Mouse (Mus musculus): ENCODE data around the gene Zfp763. TPM values are rescaled to one million over a fixed set of nuclear protein-coding genes. Genes with fewer than 3 reads are reported as not detected.

Zfp763 gene
- 8.8 and 12.4 TPM in 2 replicates for polyA plus RNA-seq (2021; fragmentation: Nextera tagmentation)
- long read RNA-seq, experiment 1, transcript Zfp763-201 (4 exons, 3,407 nt) = major isoform, 150 of 163 reads
- long read RNA-seq, experiment 1, partial matches to known transcripts = 1 of 163 reads
- long read RNA-seq, experiment 1, other reads (novel, unspliced or antisense) = 12 of 163 reads
- long read RNA-seq, experiment 2, transcript Zfp763-201 (4 exons, 3,407 nt) = major isoform, 16 of 24 reads
- long read RNA-seq, experiment 2, partial matches to known transcripts = 0 of 24 reads
- long read RNA-seq, experiment 2, other reads (novel, unspliced or antisense) = 8 of 24 reads

DNA sequence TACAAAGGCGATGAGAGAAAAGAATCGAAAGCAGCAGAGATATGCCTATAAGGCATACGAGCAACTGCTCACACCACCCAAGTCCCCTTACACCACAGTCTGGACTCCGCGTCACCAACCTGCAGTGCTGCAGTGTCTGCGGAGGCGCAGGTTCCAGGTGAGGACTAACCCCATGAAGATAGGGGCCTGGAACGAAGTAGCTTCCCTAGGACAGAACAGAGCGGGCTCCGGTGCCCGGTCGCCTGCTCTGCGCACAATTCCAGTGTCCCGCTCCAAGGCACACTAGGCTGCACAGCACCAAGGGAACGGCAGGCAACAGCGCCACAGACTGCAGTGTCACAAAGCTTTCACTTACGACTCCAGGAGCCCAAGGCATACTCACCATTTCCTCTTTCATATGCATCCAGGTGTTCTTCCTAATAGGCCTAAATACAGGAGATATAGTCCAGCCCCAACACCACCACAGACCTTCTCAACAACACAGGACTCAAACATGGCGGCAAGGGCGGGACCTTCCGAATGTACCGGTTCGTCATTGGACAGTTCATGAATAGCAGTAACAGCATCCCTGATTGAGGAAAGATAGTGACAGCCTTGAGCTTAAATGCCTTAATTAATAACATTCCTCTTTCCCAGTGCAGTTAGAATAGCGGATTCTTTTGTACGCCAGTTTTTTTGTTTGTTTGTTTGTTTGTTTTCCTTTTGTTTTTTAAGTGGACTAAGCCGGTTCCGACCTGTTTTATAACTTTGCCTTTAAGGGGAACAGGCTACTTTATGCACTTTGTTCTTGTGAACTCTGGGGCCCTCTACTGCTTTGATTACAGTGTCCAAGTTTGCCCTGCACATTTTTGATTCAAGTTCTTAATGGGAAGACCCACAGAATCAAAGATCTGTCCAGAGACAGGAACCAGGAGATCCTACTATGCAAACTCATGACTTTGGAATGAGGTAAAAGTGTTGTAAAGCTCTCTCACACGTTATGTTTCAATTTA lies at the start of gene Zfp763:
Gene Zfp763, minus strand, starts transcription at position 503 of the 992 bp plus-strand sequence.

DNA sequence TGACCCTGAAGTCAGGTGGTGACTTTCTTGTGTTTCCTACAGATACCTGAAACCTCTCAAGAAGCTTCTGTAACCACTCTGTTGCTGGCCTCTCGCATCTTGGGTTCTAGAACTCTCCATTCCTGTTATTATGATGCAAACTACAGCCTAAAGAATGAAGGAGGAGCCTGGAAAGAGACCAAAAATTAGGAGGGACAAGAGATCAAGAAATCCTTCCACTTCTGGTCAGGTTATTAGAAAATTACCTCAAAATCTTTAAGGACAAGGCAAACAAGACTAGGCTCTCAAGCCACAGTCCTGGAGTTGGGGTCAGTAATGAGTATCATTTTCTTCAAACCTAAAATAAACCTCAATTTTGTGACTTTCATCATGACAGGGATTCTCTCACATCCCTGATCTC lies 34.8 kb upstream of the Zfp763 start, which contains the start of gene 4921501E09Rik:
Gene 4921501E09Rik, minus strand, starts transcription at position 101 of the 400 bp plus-strand sequence.

DNA sequence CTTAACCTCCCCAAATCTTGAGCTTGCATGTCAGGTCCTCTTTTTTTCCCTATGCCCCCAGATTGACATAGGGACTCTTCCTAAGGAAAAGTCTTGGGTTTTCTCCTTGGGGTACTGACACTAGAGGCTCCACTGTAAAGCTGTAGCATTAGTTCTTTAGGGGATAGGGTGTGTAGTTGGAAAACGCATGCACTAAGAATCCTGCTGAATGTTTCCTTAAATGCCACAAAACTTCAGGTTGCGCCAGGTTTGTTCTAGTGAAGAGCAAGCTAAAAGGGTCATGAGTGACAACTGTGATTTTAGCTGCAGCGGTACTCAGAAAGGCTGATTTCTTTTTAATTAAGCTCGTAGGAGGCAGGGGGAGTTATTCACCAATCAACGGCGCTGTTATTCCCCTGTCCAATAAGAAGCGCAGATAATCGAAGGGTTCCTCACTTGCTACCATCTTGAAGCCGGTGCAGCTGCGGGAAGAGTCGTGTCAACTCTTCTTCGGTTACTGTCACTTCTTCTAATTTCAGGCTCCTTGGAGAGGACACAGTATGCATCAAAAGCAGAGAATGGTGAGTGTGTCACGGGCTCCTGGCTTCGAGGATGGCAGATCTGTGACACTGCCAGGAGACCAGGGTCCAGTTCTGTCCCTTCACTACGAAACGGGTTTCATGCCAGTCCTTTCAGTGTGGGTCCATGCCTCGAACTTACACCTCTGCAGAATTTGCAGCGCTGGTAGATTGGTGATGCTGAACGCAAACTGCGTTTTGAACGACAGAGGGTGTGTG lies 40.3 kb downstream of the Zfp763 start, which contains the start of gene Zfp952:
Gene Zfp952, plus strand, starts transcription at position 431 of the 776 bp plus-strand sequence.

Other genes starting within 250 kb of the Zfp763 start
- gene Zfp871, start 245.1 kb downstream of the Zfp763 start, polyA plus RNA-seq (2021; fragmentation: Nextera tagmentation) = 7.2 and 10.7 TPM in 2 replicates
- gene Zfp811, start 223.5 kb downstream of the Zfp763 start, polyA plus RNA-seq (2021; fragmentation: Nextera tagmentation) = 3.8 TPM in 2 replicates
- gene Zfp799, start 203.1 kb downstream of the Zfp763 start, polyA plus RNA-seq (2021; fragmentation: Nextera tagmentation) = 9.2 and 9.3 TPM in 2 replicates
- gene Zfp870, start 141.8 kb downstream of the Zfp763 start, polyA plus RNA-seq (2021; fragmentation: Nextera tagmentation) = 3.2 and 4.0 TPM in 2 replicates
- gene Cyp4f14, start 116.1 kb downstream of the Zfp763 start, polyA plus RNA-seq (2021; fragmentation: Nextera tagmentation) = 8.7 and 9.4 TPM in 2 replicates
- gene Cyp4f13, start 86.0 kb downstream of the Zfp763 start, polyA plus RNA-seq (2021; fragmentation: Nextera tagmentation) = 6.8 and 9.1 TPM in 2 replicates
- 3.0 and 3.5 TPM in 2 replicates for gene Zfp472, start 67.6 kb downstream of the Zfp763 start, polyA plus RNA-seq (2021; fragmentation: Nextera tagmentation)
- 9.2 and 10.8 TPM in 2 replicates for gene Zfp952, start 40.3 kb downstream of the Zfp763 start, polyA plus RNA-seq (2021; fragmentation: Nextera tagmentation)
- not detected in 2 replicates for gene 4921501E09Rik, start 34.7 kb upstream of the Zfp763 start, polyA plus RNA-seq (2021; fragmentation: Nextera tagmentation)
- gene Zfp563, start 55.9 kb upstream of the Zfp763 start, polyA plus RNA-seq (2021; fragmentation: Nextera tagmentation) = 7.3 and 10.6 TPM in 2 replicates
- 1.2 and 1.3 TPM in 2 replicates for gene Morc2b, start 106.3 kb upstream of the Zfp763 start, polyA plus RNA-seq (2021; fragmentation: Nextera tagmentation)
- 0.08 TPM in 1 of 2 replicates, not detected in the other for gene Olfr55, start 135.0 kb upstream of the Zfp763 start, polyA plus RNA-seq (2021; fragmentation: Nextera tagmentation)
- gene Olfr239, start 157.9 kb upstream of the Zfp763 start, polyA plus RNA-seq (2021; fragmentation: Nextera tagmentation) = not detected in 2 replicates
- gene Olfr1564, start 188.3 kb upstream of the Zfp763 start, polyA plus RNA-seq (2021; fragmentation: Nextera tagmentation) = 0.03 and 0.04 TPM in 2 replicates
- gene Zfp955a, start 221.7 kb upstream of the Zfp763 start, polyA plus RNA-seq (2021; fragmentation: Nextera tagmentation) = 3.4 and 4.6 TPM in 2 replicates
- 0.01 TPM in 1 of 2 replicates, not detected in the other for gene Olfr63, start 231.3 kb upstream of the Zfp763 start, polyA plus RNA-seq (2021; fragmentation: Nextera tagmentation)